Mouse (Mus musculus) erythroblast, adult 5-6 weeks (primary cell): Measurements from ENCODE around the gene Gpa33. TPM values are rescaled to one million over a fixed set of nuclear protein-coding genes. Genes with fewer than 3 reads are reported as not detected.

Experiments used
- ATAC-seq: replicated peaks from 2 replicates; pipeline ENCODE4 v1.8.0; 2016; ENCODE audit warnings: moderate number of reproducible peaks, mild to moderate bottlenecking, moderate TSS enrichment, inconsistent platforms; ENCODE audit not compliant: poor library complexity, low FRiP score, severe bottlenecking
- total RNA-seq, 2 experiments: library from RNA; stranded (forward) in 1 of 2; stranded (reverse) in 1 of 2; fragments of 150-400 nt in 1 of 2; fragments of 200-764, 138-1000 nt in 1 of 2; gene quantifications; 2 replicates each; pipeline versions ENCODE4 v1.2.3 to v1.2.4; 2015 to 2017; ENCODE audit warnings: low replicate concordance in 2 of 2

Gene Gpa33
- total RNA-seq (2015; ENCODE audit: low replicate concordance) (not detected in 2 replicates), total RNA-seq (2017; ENCODE audit: low replicate concordance) (not detected in 2 replicates)

DNA sequence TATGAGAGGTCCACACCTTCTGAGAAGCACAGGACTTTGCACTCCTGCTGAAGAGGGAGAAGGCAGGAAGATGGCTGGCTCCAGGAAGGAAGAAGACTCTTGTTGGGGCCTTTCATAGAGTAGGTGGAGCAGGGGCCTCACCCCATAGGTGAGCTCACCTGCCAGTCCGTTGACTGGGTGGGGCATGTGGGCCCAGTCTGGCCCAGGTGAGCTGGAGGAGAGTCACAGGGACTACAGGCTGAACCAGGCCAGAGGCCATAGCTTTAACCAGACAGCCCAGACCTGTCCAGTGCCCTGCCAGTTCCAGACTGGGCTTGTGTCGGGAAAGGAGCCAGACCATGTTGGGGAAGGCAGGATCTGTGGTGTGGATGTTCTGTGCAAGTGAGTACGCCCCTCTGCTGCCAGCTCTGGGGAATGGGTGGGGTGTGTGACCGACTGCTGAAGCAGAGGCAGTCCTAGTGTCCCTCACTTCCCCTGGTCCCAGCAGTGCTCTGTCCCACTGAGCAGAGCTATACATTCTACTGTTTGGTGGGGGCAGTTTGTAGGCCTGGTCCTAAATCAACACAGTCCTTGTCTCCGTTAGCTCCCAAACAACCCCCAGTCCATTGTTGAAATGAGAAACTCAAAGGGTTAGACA is at the start of gene Gpa33:
TSS of gene Gpa33 (plus strand) at position 15 of the 637 bp plus-strand sequence.
- no peak; the same call in 1 of the 2 replicates for ATAC-seq

DNA sequence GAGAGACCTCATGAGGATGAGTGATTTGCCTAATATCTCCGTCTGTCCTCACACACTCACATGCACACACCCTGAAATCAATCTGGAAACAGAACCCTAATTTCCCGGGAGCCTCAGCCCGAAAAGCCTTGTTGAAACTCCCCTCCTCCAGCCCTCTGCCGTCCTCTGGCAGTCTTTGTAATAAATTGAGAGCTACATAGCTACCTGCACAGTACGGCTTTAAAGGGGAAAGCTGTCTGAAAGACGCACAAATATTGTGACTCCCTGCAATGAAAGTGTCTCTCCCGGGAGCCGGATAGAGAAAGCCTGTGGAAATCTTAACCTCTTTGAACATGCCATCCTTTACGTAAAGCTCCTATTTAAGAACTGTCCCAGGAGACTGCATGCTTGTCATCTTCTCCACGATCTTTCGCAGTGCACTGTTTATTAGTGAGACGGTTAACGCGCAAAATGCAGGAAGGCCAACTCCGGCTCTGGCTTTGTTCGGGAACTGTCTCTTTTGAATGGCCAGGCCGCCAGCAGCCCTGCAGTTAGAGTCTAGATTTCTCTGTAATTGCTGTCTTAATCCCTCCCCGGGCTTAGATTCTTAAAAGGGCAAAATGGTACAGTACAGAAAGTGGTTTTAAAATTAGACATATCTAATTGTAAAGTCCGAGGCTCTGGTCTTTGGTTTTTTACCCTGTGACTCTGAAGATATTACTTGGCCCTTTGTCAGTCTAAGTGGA is 41.4 kb upstream of the Gpa33 start:
- ATAC-seq, result no peak

DNA sequence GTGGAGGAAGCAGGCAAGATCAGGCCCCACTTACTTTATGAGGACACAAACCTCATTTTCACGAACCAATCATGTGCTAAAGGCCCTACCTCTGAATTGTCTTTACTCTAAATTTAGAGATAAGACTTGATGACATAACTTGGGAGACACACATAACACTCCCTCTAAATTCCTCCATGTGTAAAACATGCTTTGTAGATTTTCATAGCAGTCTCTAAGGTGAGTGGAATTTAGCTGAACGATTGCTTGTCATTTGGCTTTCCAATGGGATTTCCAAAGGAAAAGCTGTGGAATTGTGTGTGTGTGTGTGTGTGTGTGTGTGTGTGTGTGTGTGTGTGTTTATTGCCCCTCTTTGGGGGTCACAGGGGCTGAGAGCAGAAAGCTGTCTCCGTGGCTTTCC is 40.7 kb upstream of the Gpa33 start:
- no peak for ATAC-seq

DNA sequence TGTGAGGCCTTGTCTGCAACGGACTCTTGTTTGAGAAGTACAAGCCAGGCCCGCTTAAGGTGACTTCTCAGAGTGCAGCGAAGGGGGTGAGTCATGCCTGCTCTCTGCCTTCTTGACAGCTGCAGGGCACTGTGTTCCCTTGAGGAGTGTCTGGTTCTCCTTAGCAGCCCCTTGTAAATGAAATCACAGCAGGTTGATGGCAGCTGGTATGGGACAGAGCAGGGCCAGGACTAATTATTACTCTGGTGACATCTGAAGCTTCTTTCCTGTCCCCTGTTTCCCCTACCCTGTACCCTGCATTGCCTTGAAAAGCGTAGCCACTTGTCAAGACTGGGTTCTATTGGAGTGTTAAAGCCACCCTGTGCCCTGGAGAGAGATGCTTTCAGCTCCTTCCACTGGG is 40.3 kb upstream of the Gpa33 start:
- no peak for ATAC-seq

DNA sequence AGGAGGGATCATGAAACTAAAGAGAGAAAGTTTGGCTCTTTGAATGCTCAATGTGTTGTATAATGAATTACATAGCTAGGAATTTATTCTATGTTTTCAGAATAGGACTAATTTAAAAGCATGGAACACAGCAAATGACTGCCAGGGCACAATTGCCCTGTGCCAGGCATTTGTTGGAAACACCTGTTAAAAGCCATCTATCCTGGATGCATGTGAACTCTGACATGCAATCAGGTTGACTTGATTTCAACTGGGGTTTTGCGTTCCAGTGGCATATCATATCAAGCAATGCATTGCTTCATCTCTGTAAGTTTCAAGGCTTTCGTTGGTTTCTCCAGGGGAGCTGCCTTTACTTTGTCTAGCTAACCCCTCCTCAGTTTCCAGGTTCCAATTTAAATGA is 39.7 kb upstream of the Gpa33 start:
- ATAC-seq, result no peak

DNA sequence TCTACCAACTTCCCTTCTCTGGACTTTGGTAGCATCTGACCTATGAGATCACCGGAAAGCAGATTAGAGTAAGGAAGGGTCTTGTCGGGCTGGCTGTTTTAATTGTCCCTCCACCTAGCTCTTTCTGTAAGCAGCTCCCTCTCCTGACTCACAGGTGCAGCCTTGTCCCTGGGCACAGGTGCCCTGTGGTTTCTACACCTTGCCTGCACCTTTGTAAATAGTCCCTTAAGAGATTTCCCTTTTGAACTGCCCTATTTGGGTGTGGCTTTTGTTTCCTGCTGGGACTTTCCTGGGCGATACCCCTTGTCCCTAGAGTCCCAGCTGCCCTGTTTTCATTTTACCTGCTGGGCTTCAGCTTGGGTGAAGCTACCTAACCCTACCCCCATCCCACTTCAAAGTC is 35.6 kb upstream of the Gpa33 start:
- ATAC-seq, result no peak

DNA sequence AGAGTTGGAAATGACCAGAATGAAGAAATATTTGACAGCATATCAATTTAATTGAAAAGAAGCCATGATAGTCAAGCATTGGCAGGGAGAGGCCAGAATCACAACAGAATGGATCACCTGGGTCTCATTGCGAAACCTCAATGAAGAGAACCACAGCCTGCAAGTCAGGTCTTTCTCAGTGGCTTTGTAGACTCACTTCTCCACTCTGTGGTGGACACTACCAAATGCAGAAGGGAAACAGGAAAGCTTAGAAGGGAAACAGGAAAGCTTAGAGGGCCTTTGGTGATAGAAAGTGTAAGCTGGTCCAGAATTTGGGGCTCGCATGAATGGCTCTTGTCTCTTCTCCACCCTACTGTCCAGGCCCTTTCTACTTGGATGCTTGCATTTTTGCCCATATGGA is 31.9 kb upstream of the Gpa33 start:
- ATAC-seq, result no peak

DNA sequence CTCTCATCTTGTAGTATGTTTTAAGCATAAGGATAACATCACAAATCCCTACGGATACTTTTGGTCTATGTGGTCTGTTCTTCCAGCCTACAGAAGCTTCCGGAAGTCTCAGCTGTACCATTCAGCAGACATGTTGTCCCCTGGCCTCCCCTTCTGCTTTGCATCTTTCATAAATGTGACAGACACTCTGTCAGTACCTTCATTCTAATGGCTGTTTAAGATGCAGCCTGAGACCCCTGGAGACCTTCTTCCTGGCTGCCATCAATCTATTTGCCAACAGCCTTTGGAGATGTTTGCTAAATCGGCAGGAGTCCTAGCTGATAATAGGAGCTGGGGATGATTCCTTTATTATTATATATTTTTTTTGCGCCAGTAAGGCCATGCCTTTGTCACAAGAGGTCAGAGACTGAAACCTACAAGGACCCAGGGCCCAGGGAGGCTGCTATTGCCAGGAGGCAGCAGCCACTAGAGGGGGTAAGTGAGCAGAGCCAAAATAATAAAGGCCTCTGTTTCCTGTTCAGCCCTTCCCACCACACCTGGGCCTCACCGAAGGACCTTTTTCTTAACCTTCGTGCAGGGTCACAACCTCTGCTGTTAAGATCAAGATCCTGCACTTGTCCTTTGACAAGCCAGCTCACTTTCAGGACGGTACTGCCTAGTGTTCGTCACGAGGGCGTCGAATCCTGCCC is 27.0 kb upstream of the Gpa33 start:
- ATAC-seq, result no peak

DNA sequence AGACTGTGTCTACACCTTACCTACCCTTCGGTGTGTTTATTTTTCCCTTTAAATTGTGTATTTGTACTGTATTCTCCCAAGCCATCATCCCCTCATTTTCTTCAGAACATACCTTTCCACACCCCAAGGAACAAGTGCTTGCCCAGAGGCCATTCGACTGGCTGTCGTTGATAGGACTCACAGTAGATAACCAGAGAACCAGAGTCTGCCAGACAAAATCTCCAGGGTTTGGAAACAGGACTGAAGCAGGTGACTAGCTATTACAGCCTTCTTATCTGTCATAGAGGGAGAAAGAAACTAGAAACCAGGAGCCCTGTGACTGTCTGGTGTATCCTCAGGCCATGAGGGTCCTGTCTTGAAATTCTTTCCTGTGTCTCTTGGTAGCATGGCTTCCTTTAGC is 25.2 kb upstream of the Gpa33 start:
- no peak for ATAC-seq

DNA sequence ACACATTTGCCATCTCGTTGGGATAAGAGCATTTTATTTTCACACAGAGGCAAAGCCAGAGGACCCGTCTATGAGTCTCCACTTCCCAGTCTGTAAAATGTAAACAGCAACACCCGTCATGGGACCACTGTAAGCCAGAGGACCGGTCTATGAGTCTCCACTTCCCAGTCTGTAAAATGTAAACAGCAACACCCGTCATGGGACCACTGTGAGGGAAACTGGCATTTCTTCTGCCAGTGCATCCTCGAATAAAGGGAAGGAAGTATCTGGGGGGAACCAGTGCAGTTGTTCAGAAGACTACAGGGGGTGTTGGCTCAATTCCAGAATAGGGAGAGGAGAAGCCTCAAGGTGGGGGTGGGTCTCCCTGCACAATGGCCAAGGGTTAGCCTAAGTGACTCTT is 24.6 kb upstream of the Gpa33 start:
- no peak for ATAC-seq

DNA sequence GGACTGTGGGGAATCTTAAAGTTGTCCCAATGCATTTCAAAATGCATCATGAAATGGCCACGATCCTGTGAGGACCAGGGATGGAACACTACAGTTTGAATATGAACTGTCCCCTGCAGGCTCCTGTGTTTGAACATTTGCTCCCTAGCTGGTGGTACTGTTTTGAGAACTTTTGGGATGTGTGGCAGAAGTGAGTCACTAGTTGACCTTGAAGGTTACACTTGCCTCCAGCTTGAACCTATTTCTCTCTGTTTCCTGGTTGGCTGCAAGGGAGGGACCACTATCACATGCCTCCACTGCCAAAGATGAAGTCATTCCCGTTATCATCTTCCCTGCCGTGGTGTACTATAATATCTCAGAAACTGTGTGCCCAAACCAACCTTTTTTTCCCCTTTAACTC is 15.1 kb upstream of the Gpa33 start:
- no peak for ATAC-seq

DNA sequence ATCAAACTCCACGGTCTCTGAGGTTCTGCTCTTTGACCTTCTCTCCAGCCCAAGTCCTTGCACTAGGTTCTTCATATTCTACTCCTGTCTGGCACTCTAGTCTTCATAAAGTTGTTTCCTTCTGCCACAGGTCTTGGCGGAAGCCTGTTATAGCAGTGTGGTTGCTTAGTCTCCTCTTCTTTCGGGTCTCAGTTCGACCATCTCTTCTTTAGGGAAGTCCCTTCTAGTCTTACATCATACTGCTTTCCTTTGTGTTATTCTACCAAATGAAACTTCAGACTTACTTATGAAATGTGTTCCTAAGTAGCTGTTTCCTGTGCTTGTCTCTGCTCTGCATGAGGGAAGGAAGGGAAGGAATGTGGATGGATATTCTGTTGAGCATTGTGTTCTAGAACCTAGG is 14.3 kb upstream of the Gpa33 start:
- no peak for ATAC-seq

DNA sequence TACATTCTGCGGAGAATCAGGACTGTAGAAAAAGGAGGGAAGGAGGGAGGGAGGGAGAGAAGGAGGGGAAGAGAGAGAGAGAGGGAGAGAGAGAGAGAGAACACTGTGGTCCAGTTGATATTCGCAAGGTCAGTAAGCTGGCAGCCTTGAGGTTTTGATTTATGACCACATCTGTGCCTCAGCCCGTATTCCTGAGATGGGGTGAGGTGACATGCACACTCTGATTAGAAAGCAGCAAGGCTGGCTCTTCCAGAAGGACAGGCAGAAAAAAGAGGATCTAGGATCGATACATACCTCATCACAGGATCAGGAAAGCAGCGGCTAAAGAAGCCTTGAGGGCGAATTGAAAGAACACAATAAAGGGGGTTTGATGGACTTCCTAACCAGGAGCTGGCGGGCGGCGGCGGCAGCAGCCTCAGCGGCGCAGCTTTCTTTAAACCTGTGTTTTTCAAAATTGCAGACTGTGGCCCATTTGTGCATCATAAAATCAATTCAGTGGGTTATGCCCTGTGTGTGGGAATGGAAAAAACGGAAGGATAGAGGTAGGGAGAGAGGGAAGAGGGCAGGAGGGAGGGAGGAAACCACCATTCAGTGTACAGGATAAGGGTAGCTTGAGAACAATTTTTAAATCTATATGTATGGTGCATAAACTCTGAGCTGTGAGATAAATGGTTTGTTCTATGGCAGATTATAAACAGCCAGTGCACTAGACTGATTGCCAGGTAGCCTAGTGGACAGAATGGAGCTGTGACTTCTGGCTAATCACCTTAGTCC is 12.0 kb upstream of the Gpa33 start:
- ATAC-seq, result no peak

DNA sequence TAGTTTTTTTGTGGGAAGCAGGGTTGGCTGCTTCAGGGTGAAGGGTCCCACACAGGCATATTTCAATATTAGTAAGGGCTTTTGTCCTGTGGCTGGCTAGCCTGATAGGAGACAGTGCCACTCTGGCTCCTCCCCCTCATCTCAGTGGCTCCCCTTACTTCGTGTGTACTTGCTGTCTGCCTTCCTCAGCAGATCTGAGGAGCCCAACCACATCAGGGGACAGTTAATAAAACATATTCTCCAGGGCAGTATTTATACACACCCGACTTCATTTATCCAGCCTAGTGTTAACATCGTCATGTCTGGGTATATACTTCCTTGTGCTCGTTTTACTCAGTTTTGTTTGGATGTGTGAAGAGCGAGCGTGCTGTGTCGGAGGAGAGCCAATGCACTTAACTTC is 7.9 kb upstream of the Gpa33 start:
- ATAC-seq, result no peak

DNA sequence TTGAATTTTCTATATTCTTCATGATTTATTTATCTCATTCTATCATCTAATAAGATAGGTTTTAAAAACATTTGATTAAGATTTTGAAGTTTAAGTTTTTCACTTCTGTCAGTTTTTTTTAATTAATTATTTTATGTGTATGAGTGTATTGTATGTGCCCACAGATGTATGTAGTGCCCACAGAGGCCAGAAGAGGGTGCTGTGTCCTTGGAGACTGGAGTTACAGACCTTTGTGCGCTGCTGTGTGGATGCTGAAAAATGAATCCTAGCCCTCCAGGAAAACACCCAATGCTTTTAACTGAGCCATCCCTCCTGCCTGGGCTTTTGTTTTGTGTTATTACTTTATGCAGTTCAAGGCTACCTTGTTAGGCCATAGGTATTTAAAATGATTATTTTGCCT is 7.0 kb upstream of the Gpa33 start:
- no peak for ATAC-seq

DNA sequence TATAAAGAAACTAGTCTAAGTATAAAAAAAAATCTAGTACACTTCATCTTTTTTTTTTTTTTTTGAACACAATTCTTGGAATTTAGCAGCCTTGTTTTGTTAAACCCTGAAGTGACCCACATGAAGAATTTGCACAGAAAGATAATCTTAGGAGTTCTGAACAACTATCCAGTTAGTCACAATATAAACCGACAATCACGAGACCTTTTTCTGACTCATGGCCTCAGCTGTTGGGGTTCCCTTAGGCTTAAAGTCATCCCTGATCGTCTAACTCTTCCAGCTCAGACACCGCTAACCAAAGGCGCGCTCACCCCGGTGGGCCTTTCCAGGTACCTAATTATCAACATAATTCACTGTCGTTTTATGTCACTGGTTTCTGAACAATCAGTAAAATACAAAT is 6.3 kb upstream of the Gpa33 start:
- no peak for ATAC-seq

DNA sequence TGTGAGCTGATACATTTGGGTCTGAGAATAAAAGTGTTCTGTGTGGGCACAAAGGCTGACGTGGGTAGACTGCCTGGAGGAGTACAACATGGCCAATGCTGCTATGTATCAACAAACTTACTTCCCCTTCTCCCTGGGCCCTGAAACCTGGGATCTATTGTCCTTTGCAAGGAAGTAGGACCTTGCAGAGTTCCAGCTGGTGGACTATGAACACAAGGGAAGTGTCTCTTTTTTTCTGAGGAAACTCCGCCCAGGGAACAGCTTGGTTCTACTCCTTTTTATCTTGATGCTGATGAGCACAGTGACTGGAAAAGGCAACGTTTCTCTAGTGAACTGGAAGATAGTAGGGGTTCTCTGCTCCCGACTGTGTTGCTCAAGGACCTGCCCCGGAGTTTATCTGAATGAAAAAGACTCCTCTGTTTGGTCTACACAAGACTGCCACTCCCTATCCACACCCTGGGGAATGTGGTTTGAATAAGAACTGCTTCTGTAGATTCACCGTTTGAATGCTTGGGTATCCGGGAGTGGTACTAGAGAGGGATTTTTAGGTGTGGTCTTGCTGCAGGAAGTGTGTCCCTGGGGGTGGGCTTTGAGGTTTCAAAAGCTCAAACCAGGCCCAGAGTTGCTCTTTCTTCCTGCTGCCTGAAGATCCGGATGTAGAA is 5.0 kb upstream of the Gpa33 start:
- no peak for ATAC-seq

DNA sequence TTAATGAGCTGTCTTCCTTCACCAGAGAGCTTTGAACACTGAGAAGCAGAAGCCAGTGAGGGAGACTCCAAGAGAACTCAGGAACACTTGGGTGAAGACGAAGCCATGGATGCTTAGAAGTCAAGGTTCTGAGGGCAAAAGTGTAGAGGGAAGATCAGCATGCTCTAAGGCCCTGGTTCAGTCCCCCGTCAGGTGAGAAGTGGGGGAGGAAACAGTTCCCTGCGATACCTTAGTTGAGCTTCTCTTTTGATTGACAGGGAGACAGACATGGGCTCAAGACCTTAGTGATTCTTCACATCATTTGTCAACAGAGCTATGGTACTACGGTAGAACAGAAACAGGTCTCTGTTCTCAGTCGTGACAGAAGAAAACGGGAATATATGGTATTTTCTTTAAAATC is 3.7 kb upstream of the Gpa33 start:
- no peak for ATAC-seq

DNA sequence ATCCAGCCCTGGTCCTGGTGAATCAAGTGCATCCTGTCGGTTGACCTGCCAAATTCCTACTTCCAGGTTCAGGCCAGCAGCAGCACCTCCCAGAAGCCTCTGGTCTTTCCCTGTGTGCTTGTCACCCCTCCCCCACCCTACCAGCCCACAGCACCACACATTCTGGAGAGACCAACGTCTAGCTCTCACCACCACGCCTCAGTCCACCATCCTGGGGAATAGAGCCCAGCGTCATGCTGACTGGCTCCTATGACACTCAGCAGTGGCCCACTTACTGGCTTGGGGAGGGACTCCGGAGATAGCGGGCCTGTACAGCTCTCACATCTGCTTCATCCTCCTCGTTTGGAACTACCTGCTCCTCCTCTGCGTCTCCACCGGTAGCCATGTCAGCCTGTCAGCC is 3.2 kb upstream of the Gpa33 start:
- ATAC-seq, result no peak

DNA sequence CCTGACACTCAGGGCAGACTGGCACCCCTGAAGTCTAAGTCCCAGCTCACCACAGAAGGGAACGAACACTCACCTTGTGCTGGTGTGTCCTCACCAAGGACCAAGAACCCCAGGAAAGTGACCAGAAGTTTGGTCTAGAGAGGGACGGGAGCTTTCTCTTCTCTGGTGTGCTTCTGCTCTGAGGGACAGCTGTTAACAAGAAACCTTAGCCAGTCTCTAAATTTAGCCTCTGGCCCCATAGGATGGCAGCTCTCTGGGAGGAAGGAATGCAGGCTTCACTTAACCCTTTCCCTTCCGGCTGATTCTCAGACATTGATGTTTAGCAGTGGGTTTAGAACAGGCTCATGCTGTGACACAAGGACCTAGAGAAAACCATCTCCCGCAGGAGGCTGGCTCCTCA is 2.3 kb upstream of the Gpa33 start, which contains the start of gene Dusp27:
TSS of gene Dusp27 (minus strand) at position 204 of the 400 bp plus-strand sequence.
- ATAC-seq, result no peak
